Mouse (Mus musculus): ENCODE measurements around the gene Gemin5.

GRCm38 (mm10) chr11:58097621-58098365, 70.5 kb downstream of the Gemin5 start:
- TF ChIP-seq CTCF (conservative IDR thresholded peaks at IDR 0.05; ENCODE audit: low read length): no peak
- TF ChIP-seq POU5F1 (IDR thresholded peaks at IDR 0.05; ENCODE audit: borderline replicate concordance, low read length): no peak
- TF ChIP-seq NANOG (IDR thresholded peaks at IDR 0.05; ENCODE audit: borderline replicate concordance, low read length): no peak

Data from E14TG2a.4 (cell line).